Mouse (Mus musculus) embryonic facial prominence, embryonic 10.5 days (tissue): Measurements from ENCODE around the gene Ankrd50. TPM values are rescaled to one million over a fixed set of nuclear protein-coding genes. Genes with fewer than 3 reads are reported as not detected.
A peak's percentile ranks its signal among the peaks of the same experiment; 100 is the strongest.

Experiments
- DNase-seq: peaks from one replicate; pipeline ENCODE4 v3.0.0-alpha.2; 2017; ENCODE audit warnings: low spot score
- H3K27ac ChIP-seq: fragments of 300-500 bp; sonication (generic); replicated peaks from 2 replicates; pipeline ENCODE4 v1.5.1; 2016; ENCODE audit warnings: mild to moderate bottlenecking
- H3K27me3 ChIP-seq: fragments of 300-500 bp; sonication (generic); replicated peaks from 2 replicates; pipeline ENCODE4 v1.6.1; 2016; ENCODE audit warnings: low read depth, mild to moderate bottlenecking; ENCODE audit not compliant: poor library complexity, severe bottlenecking
- H3K36me3 ChIP-seq: fragments of 300-500 bp; sonication (generic); replicated peaks from 2 replicates; pipeline ENCODE4 v1.6.1; 2016; ENCODE audit warnings: mild to moderate bottlenecking, moderate library complexity
- H3K4me1 ChIP-seq: fragments of 300-500 bp; sonication (generic); 2 replicates; pipeline ENCODE4 v1.6.1; 2016
- H3K4me3 ChIP-seq: fragments of 300-500 bp; sonication (generic); 2 replicates; pipeline ENCODE4 v1.5.1; 2016; ENCODE audit warnings: mild to moderate bottlenecking, moderate library complexity
- H3K9me3 ChIP-seq: fragments of 300-500 bp; sonication (generic); 2 replicates; pipeline ENCODE4 v1.6.1; 2016; ENCODE audit warnings: mild to moderate bottlenecking
- WGBS: fragments of 180-500 bp; shearing (Covaris S2); methylation state at CpG from one replicate; pipeline ENCODE4 v1.1.7; 2016; 5-methylcytosine and 5-hydroxymethylcytosine counted together
- polyA plus RNA-seq: library from polyadenylated mRNA; unstranded; fragments of >200 nt; fragmentation: Nextera tagmentation; extraction: Ambion mirVana; gene quantifications from 2 replicates; pipeline ENCODE4 v1.2.1, GENCODE M21; 2016

Ankrd50 gene
- polyA plus RNA-seq, 1 experiment from 2014 or later, result 21.0 TPM

DNA sequence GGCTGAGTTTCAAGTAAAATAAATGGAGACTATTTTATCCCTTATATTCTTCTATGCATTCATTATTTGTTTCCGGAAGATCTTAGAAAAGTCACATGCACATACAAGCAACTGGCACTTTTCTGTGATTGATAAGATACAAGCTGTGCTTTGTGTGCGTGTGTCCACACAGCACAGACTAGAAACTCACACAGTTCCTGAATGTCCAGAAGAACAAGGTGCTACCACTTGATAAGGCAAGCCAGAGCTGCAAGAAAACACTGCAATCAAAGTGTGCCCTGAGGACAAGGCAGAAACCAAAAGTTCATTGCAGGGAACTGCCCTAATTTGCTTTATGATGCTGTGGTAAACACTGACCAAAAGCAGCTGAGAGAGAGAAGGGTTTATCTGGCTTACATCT is 6.1 kb upstream of the Ankrd50 start:
- H3K9me3 ChIP-seq, result no peaks in the 10 kb centered on the region
- no peaks in the 10 kb centered on the region for H3K36me3 ChIP-seq
- no peaks in the 10 kb centered on the region for H3K4me1 ChIP-seq
- no peak overlapping the region for H3K27ac ChIP-seq
- no peaks in the 10 kb centered on the region for H3K27me3 ChIP-seq
- H3K4me3 ChIP-seq, result no peak overlapping the region
- WGBS, result 89% methylated on average over 2 of the region's 2 CpGs
- no peak for DNase-seq

DNA sequence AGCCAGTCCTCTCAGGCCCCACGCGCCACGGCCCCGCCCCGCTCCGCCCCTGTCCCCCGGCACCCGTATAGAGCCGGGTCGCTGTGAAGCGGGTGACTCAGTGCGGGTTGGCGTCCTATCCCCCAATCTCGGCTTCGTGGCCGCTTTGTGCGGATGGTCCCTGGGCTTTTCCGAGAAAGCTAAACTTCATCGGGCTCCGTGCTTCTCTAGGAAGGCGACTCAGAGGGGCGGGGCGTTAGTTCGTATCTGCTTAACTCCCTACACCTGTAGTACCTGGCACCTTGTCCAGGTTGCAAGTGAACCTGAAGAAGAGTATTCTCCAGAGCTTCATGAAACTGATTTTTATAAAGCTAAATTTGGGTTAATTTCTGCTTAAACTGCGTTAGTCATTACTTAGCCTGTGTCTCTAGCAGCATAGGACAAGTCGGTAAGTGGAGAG is 482 bp upstream of the Ankrd50 start:
- peak overlapping the region; percentile 97 for H3K27ac ChIP-seq
- DNase-seq, result no peak
- WGBS, result 3% methylated on average over 26 of the region's 26 CpGs
- H3K36me3 ChIP-seq, result peaks cover 24% of the 10 kb centered on the region
- H3K4me1 ChIP-seq, result peaks cover 33% of the 10 kb centered on the region
- no peaks in the 10 kb centered on the region for H3K9me3 ChIP-seq
- H3K4me3 ChIP-seq, result peak overlapping the region; percentile 96
- H3K27me3 ChIP-seq, result no peaks in the 10 kb centered on the region

DNA sequence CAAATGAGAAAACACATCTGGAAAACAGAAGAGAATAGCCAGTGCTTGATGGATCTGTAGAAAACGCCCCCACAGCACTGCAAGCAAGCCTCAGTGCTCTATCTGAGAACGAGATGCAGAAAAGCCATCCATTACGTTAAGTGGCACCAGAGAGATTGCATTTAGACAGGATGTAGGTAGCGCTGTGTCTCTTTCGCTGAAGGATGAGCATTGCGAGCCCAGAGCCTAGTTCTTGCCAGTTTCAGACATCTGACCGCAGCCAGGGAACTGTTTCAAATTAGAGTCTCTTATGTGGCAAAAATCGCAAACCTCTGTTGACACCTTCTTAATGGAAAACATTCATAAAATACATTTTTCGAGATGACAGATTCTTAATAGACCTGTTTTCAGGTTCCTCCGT is 1.1 kb downstream of the Ankrd50 start:
- H3K27ac ChIP-seq, result peak overlapping the region; percentile 97
- 22% methylated on average over 10 of the region's 10 CpGs for WGBS
- H3K4me1 ChIP-seq, result peaks cover 34% of the 10 kb centered on the region
- no peaks in the 10 kb centered on the region for H3K9me3 ChIP-seq
- DNase-seq, result peak; percentile 20
- H3K36me3 ChIP-seq, result peaks cover 40% of the 10 kb centered on the region
- peak overlapping the region; percentile 96 for H3K4me3 ChIP-seq
- no peaks in the 10 kb centered on the region for H3K27me3 ChIP-seq

DNA sequence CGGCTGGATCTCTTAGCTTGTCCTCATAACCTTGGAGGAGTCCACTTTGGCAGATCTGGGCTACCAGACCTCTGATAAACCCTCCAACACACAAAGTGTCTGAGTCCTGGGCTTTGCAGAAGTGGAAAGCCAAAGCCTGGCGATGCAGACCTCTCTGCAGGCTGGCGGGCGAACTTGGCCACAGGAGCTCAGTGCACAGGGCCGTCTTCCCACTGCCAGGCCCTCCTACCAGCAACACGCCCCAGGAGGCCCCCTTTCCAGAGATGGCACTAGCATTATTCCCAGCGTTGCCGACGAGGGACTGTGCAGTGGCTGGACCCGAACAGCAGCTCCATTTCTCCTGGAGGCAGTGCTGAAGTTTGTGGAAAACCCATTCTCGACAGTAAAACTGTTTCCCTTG is 1.9 kb downstream of the Ankrd50 start:
- 50% methylated on average over 11 of the region's 11 CpGs for WGBS
- Histone ChIP-seq H3K4me1 (peaks cover 37% of the 10 kb centered on the region), H3K36me3 (peaks cover 48% of the 10 kb centered on the region), H3K27me3 (no peaks in the 10 kb centered on the region), H3K9me3 (no peaks in the 10 kb centered on the region), H3K27ac (peak overlapping the region; percentile 57; the same call in 1 of the 2 replicates), H3K4me3 (peak overlapping the region; percentile 96)
- peak; percentile 22 for DNase-seq

DNA sequence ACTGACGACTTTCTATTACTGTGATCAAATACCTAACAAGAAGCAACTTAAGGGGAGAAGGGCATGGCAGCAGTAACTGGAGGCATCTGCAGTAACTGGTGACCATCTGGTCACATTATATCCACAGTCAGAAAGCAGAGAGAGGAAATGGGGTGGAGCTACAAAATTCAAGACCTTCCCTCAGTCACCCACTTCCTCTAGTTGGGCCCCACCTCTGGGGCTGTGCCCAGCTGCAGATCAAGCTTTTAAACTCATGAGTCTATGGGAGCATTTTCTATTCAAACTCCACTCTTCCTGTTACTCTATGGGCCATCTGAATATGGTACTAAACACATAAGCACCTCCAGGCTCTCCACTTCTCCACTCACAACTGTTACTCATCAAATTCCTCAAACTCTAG is 3.5 kb downstream of the Ankrd50 start:
- no peak for DNase-seq
- 57% methylated on average over 1 of the region's 1 CpGs for WGBS
- Histone ChIP-seq H3K27me3 (no peaks in the 10 kb centered on the region), H3K27ac (no peak overlapping the region), H3K9me3 (no peaks in the 10 kb centered on the region), H3K4me1 (peaks cover 44% of the 10 kb centered on the region), H3K4me3 (peak overlapping the region; percentile 40), H3K36me3 (peaks cover 62% of the 10 kb centered on the region)

DNA sequence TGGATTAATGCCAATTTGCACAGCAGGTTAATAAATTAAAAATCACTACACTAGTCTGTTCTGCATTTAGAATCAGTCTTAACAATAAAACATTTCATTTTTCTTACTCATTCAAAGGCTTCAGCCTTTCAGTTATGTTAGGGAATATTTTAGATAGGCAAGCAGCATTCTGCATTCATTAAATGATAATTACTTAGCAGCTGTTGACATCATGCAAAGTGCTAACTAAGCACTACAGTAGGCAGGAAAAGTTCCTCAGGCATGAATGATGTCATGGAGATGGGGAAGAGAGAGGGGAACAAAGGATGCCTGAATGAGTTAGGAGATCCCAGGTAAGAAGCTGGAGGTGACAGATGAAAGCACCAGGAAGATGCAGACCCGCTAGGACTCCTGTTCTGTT is 6.7 kb downstream of the Ankrd50 start:
- H3K27ac ChIP-seq, result no peak overlapping the region
- H3K36me3 ChIP-seq, result peaks cover 89% of the 10 kb centered on the region
- H3K9me3 ChIP-seq, result no peaks in the 10 kb centered on the region
- H3K4me1 ChIP-seq, result peaks cover 52% of the 10 kb centered on the region
- H3K27me3 ChIP-seq, result no peaks in the 10 kb centered on the region
- no peak overlapping the region for H3K4me3 ChIP-seq
- no peak for DNase-seq
- WGBS, result 71% methylated on average over 1 of the region's 1 CpGs

DNA sequence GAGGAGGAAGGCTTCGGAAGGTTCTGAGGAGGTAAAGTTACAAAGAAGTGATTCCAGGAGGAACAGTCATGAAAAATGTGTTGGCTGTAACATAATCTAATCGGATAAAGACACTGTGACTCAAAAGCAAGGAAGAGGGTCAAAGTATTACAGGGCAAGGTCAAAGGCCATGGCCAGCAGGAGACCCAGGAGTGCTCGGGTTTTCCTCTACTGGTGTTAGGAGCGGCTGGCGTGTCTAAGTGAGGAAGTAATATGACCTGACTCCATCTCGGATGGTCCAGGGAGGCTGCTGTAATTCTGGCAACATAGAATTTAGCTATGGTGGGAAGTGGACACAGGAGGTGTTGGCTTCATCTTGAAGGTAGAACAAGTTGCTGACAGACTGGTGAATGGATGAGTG is 9.1 kb downstream of the Ankrd50 start:
- no peaks in the 10 kb centered on the region for H3K9me3 ChIP-seq
- H3K27me3 ChIP-seq, result no peaks in the 10 kb centered on the region
- H3K36me3 ChIP-seq, result peaks cover 83% of the 10 kb centered on the region
- peaks cover 30% of the 10 kb centered on the region for H3K4me1 ChIP-seq
- peak; percentile 35 for DNase-seq
- 31% methylated on average over 6 of the region's 6 CpGs for WGBS
- no peak overlapping the region for H3K27ac ChIP-seq
- no peak overlapping the region for H3K4me3 ChIP-seq

DNA sequence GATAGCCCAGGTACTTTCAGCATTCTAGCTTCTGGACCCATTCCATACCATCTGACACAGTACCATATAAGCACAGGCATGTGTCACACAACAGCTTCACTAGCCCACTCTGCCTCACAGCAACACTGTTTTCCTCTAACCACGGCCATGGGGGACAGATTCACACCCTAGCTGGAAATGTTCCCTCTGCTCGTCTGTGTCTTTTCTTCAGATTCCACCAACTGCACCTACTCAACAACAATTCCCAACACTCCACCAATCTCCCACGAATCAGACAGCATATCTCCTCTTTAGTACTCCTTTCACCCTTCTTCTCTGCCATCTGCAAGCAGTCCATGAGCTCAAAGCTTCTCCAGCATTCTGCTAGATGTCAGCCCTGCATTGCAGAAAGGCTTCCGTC is 11.5 kb downstream of the Ankrd50 start:
- H3K4me1 ChIP-seq, result peaks cover 23% of the 10 kb centered on the region
- WGBS, result 88% methylated on average over 4 of the region's 4 CpGs
- H3K4me3 ChIP-seq, result no peak overlapping the region
- no peak overlapping the region for H3K27ac ChIP-seq
- H3K27me3 ChIP-seq, result no peaks in the 10 kb centered on the region
- no peak for DNase-seq
- peaks cover 75% of the 10 kb centered on the region for H3K36me3 ChIP-seq
- H3K9me3 ChIP-seq, result no peaks in the 10 kb centered on the region

DNA sequence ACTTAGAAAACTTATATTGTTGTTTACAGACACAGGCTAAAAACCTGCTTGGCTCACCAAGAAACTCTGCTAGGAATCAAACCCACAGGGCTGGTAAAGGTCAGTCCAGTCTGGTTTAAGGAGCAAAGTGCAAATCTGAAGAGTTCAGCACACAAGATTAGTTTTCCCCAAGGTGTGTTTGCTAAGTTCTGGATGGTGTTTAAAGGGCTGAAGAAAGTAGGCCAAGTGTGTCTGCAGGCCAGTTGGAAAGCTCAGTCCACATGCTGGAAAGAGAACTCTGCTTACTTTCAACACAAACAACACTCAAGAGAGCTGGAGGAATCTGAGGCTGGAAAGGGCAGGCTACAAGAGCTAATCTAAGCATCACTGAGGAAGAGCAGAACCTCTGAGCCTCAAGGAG is 13.1 kb downstream of the Ankrd50 start:
- Histone ChIP-seq H3K4me3 (no peak overlapping the region), H3K27ac (no peak overlapping the region), H3K36me3 (peaks cover 72% of the 10 kb centered on the region), H3K27me3 (no peaks in the 10 kb centered on the region), H3K4me1 (peaks cover 24% of the 10 kb centered on the region), H3K9me3 (no peaks in the 10 kb centered on the region)
- DNase-seq, result no peak

DNA sequence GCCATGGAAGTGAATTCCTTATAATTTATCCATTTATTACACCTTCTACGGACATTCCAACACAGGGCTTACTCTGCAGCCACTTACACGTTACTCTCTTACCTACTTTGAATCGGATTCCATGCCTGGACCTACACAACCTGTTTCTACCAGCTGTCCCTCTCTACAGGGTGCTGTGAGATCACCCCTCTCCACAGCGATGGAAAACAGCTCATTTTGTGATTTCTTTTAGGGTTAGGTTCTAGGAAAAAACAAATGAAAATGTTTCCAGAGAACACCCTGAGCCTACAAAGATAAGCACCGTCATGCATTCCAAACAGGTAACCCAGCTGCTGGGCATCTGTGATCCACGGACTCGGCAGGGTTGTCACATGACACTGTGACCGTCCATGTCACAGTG is 16.5 kb downstream of the Ankrd50 start:
- WGBS, result 90% methylated on average over 8 of the region's 8 CpGs
- Histone ChIP-seq H3K9me3 (no peaks in the 10 kb centered on the region), H3K4me1 (0 out of 2 replicates have a peak, but pooled peaks cover 5% of the 10 kb centered on the region), H3K27me3 (no peaks in the 10 kb centered on the region), H3K4me3 (no peak overlapping the region), H3K27ac (no peak overlapping the region), H3K36me3 (peaks cover 68% of the 10 kb centered on the region)
- DNase-seq, result no peak

DNA sequence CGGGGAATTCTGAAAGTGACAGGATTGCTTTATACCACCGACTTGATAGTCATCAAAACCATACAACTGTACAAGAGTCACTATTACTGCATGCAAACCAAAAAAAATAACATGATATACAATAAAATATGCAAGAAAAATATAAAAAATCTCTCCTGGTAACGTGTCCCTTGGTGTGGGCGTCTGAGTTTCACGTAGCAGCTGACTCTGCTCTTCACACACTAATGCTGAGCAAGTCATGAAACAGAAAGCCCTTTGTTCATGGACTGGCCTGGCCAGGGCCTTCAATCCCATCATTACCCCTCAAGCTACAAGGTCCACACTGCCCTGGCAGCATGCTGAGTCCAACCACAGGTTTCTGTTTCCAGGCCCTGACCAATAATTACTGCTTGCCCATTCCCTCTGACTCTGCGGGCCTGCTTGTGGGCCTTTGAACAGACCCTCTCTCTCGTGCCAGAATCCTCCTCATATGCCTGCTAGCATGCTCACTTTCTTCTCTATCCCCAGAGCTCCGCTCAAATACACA is 17.7 kb downstream of the Ankrd50 start:
- peaks cover 70% of the 10 kb centered on the region for H3K36me3 ChIP-seq

DNA sequence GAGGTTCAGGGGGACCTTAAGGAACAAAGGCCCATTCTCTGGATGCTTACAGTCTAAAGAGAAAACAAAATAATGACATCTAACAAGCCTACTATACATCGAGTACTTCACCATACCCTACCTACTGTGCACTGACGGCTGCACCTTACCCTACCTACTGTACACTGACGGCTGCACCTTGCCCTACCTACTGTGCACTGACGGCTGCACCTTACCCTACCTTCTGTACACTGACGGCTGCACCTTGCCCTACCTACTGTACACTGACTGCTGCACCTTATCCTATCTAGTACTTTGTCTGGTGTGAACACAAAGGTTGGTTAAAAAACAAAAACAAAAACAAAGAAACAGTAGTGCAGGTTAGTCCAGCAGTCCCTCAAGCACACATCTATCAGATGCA is 18.5 kb downstream of the Ankrd50 start:
- Histone ChIP-seq H3K36me3 (peaks cover 73% of the 10 kb centered on the region), H3K27me3 (no peaks in the 10 kb centered on the region), H3K4me1 (0 out of 2 replicates have a peak, but pooled peaks cover 5% of the 10 kb centered on the region), H3K27ac (no peak overlapping the region), H3K4me3 (no peak overlapping the region), H3K9me3 (no peaks in the 10 kb centered on the region)
- 88% methylated on average over 5 of the region's 5 CpGs for WGBS
- DNase-seq, result no peak

More for the DNA sequence above, 17.7 kb downstream of the Ankrd50 start:
- Histone ChIP-seq H3K4me1 (0 out of 2 replicates have a peak, but pooled peaks cover 5% of the 10 kb centered on the region), H3K4me3 (no peak overlapping the region), H3K9me3 (no peaks in the 10 kb centered on the region), H3K27me3 (no peaks in the 10 kb centered on the region), H3K27ac (no peak overlapping the region)
- WGBS, result 62% methylated on average over 8 of the region's 8 CpGs
- DNase-seq, result no peak

DNA sequence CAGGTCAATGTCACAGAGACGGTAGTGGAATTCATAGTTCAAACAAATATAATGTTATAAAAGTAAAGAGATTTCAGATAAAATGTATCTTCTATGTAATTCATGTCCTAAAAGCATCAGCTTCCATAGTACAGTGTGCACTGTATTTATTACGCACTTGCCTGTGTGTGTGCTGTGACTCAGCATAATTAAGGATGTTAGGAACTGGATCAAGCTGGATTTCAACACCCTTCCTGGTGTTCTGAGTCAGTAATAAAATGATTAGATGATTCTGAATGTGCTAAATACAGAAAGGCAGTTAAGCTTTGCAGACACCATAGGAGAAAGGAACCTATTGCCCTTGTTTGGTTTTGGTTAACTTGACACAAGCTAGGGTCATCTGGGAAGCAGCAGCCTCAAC is 21.5 kb downstream of the Ankrd50 start:
- no peak overlapping the region for H3K27ac ChIP-seq
- H3K9me3 ChIP-seq, result no peaks in the 10 kb centered on the region
- H3K4me1 ChIP-seq, result 0 out of 2 replicates have a peak, but pooled peaks cover 5% of the 10 kb centered on the region
- H3K27me3 ChIP-seq, result no peaks in the 10 kb centered on the region
- peaks cover 86% of the 10 kb centered on the region for H3K36me3 ChIP-seq
- WGBS, result 97% methylated on average over 2 of the region's 2 CpGs
- no peak overlapping the region for H3K4me3 ChIP-seq
- no peak for DNase-seq
